Mouse (Mus musculus): ENCODE measurements around the gene Lgals3. TPM values are rescaled to one million over a fixed set of nuclear protein-coding genes. Genes with fewer than 3 reads are reported as not detected.
"Not testable (repeated sequence)": the region's sequence is repeated elsewhere in the genome, so short reads cannot be mapped to it uniquely, and the experiment has no call there.

Lgals3 gene
- 1.1 and 1.2 TPM in 2 replicates for polyA plus RNA-seq (2014; fragmentation: Nextera tagmentation; extraction: Ambion mirVana)

DNA sequence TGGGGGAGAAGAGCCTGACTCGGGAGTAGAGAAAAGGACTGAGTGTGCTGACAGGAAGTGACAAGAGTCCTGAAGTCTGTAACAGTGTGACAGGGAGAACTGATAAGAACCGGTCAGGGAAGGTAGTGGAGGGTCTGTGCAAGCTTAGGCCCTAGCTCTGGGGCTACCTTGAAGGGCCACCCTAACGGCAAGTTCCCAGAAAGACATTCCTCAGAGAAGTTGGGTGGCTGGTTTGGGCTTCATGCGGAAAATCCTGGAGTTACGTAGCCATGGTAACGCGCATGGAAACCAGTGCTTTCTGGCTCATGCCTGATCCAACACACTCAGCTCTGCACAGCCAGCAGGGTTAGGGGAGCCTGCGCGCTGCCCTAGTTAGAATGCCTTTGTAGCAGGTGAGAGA, at the start of gene Lgals3:
Gene Lgals3 (plus strand): TSS at position 291 of the 400 bp plus-strand sequence.
- Histone ChIP-seq H3K9me3 (ENCODE audit: control insufficient read depth, low read length) (no peaks in the 10 kb centered on the region), H3K9ac (ENCODE audit: low read length) (no peak within 1 kb of the TSS), H3K27ac (ENCODE audit: low read depth, low read length) (no peak within 1 kb of the TSS), H3K27me3 (ENCODE audit: control insufficient read depth, insufficient read depth, low read length) (no peaks in the 10 kb centered on the region; the same call in 1 of the 2 replicates), H3K36me3 (ENCODE audit: control insufficient read depth, insufficient read depth, low read length) (no peaks in the 10 kb centered on the region), H3K4me2 (ENCODE audit: low read depth) (no peak within 1 kb of the TSS), H3K4me3 (ENCODE audit: low read depth, low read length) (no peak within 1 kb of the TSS), H3K4me1 (ENCODE audit: control insufficient read depth, insufficient read depth, low read length) (peaks cover 5% of the 10 kb centered on the region; the same call in 1 of the 2 replicates)
- DNase-seq (ENCODE audit: low spot score) (peak; percentile 53), ATAC-seq (ENCODE audit: insufficient read depth, low FRiP score, low TSS enrichment) (no peak)
- WGBS = 61% methylated on average over 9 of the region's 9 CpGs

GRCm38 (mm10) chr14:47319362-47319761, 48.2 kb upstream of the Lgals3 start:
- DNase-seq (ENCODE audit: low spot score) (no peak), ATAC-seq (ENCODE audit: insufficient read depth, low FRiP score, low TSS enrichment) (no peak)
- 96% methylated on average over 5 of the region's 5 CpGs for WGBS
- H3K9ac ChIP-seq (ENCODE audit: low read length) = no peak overlapping the region
- no peaks in the 10 kb centered on the region for H3K9me3 ChIP-seq (ENCODE audit: control insufficient read depth, low read length)
- H3K4me3 ChIP-seq (ENCODE audit: low read depth, low read length) = no peak overlapping the region
- no peak overlapping the region for H3K4me2 ChIP-seq (ENCODE audit: low read depth)
- peaks cover 2% of the 10 kb centered on the region; the same call in 1 of the 2 replicates for H3K36me3 ChIP-seq (ENCODE audit: control insufficient read depth, insufficient read depth, low read length)
- no peaks in the 10 kb centered on the region for H3K27me3 ChIP-seq (ENCODE audit: control insufficient read depth, insufficient read depth, low read length)
- no peak overlapping the region for H3K27ac ChIP-seq (ENCODE audit: low read depth, low read length)
- no peaks in the 10 kb centered on the region for H3K4me1 ChIP-seq (ENCODE audit: control insufficient read depth, insufficient read depth, low read length)

- not testable (repeated sequence) for H3K27me3 ChIP-seq (ENCODE audit: control insufficient read depth, insufficient read depth, low read length); H3K27ac ChIP-seq (ENCODE audit: low read depth, low read length); DNase-seq (ENCODE audit: low spot score); ATAC-seq (ENCODE audit: insufficient read depth, low FRiP score, low TSS enrichment); H3K9me3 ChIP-seq (ENCODE audit: control insufficient read depth, low read length); H3K36me3 ChIP-seq (ENCODE audit: control insufficient read depth, insufficient read depth, low read length); H3K4me2 ChIP-seq (ENCODE audit: low read depth); H3K4me3 ChIP-seq (ENCODE audit: low read depth, low read length); H3K9ac ChIP-seq (ENCODE audit: low read length); H3K4me1 ChIP-seq (ENCODE audit: control insufficient read depth, insufficient read depth, low read length)
- 92% methylated on average over 6 of the region's 8 CpGs for WGBS
These were observed 46.0 kb upstream of the Lgals3 start for GRCm38 (mm10) chr14:47321581-47321980.

- Histone ChIP-seq H3K4me3 (ENCODE audit: low read depth, low read length) (no peak overlapping the region), H3K9me3 (ENCODE audit: control insufficient read depth, low read length) (no peaks in the 10 kb centered on the region), H3K9ac (ENCODE audit: low read length) (no peak overlapping the region), H3K27ac (ENCODE audit: low read depth, low read length) (no peak overlapping the region), H3K4me1 (ENCODE audit: control insufficient read depth, insufficient read depth, low read length) (no peaks in the 10 kb centered on the region), H3K27me3 (ENCODE audit: control insufficient read depth, insufficient read depth, low read length) (no peaks in the 10 kb centered on the region), H3K4me2 (ENCODE audit: low read depth) (no peak overlapping the region), H3K36me3 (ENCODE audit: control insufficient read depth, insufficient read depth, low read length) (0 out of 2 replicates have a peak, but pooled peaks cover 2% of the 10 kb centered on the region)
- no peak for DNase-seq (ENCODE audit: low spot score)
- 91% methylated on average over 9 of the region's 9 CpGs for WGBS
- no peak for ATAC-seq (ENCODE audit: insufficient read depth, low FRiP score, low TSS enrichment)
These were observed 41.4 kb upstream of the Lgals3 start for GRCm38 (mm10) chr14:47325965-47326761.

DNA sequence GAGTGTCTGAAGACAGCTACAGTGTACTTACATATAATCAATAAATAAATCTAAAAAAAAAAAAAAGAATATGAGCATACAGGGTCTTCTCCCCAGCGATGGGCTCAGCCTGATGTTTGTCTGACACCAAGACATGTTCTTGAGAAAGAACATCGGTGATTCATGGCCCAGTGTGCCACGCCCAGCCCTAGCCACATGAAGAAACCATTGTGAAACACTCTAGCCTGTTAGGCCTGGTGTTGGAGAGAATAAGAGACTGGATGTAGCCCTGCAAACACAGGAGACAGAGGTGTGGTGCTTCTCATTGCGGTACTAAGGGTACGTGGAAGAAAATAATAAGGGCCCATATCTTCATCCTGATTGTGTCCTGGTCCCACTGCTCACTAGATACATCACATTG, 40.2 kb upstream of the Lgals3 start:
- Histone ChIP-seq H3K4me2 (ENCODE audit: low read depth) (no peak overlapping the region), H3K9ac (ENCODE audit: low read length) (no peak overlapping the region), H3K4me1 (ENCODE audit: control insufficient read depth, insufficient read depth, low read length) (no peaks in the 10 kb centered on the region), H3K27me3 (ENCODE audit: control insufficient read depth, insufficient read depth, low read length) (no peaks in the 10 kb centered on the region), H3K4me3 (ENCODE audit: low read depth, low read length) (no peak overlapping the region), H3K27ac (ENCODE audit: low read depth, low read length) (no peak overlapping the region), H3K36me3 (ENCODE audit: control insufficient read depth, insufficient read depth, low read length) (0 out of 2 replicates have a peak, but pooled peaks cover 2% of the 10 kb centered on the region), H3K9me3 (ENCODE audit: control insufficient read depth, low read length) (no peaks in the 10 kb centered on the region)
- no peak for ATAC-seq (ENCODE audit: insufficient read depth, low FRiP score, low TSS enrichment)
- DNase-seq (ENCODE audit: low spot score) = no peak
- 94% methylated on average over 5 of the region's 5 CpGs for whole genome bisulfite sequencing

DNA sequence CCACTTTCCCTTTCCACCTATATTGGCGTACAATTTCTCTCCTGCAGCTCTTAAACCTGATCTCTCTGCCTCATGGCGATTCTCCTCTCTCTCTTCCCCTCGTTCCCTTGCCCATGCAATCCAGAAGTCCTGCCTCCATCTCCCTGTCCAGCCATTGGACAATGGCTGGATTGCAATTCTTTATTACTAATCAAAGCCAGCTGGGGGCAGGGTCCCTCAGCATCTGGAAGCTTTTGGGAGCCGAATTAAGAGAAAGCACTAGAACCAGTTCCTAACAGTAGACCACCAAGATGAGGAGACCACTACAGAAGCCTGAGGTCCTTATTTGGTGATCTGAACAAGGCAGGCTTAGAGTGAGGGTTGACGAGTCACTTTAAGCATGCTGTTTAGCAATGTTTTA, 35.6 kb upstream of the Lgals3 start:
- Histone ChIP-seq H3K4me3 (ENCODE audit: low read depth, low read length) (no peak overlapping the region), H3K27me3 (ENCODE audit: control insufficient read depth, insufficient read depth, low read length) (no peaks in the 10 kb centered on the region), H3K9me3 (ENCODE audit: control insufficient read depth, low read length) (no peaks in the 10 kb centered on the region), H3K36me3 (ENCODE audit: control insufficient read depth, insufficient read depth, low read length) (no peaks in the 10 kb centered on the region), H3K4me1 (ENCODE audit: control insufficient read depth, insufficient read depth, low read length) (no peaks in the 10 kb centered on the region), H3K4me2 (ENCODE audit: low read depth) (no peak overlapping the region), H3K27ac (ENCODE audit: low read depth, low read length) (no peak overlapping the region), H3K9ac (ENCODE audit: low read length) (no peak overlapping the region)
- WGBS = 66% methylated on average over 5 of the region's 5 CpGs
- ATAC-seq (ENCODE audit: insufficient read depth, low FRiP score, low TSS enrichment) (no peak), DNase-seq (ENCODE audit: low spot score) (no peak)

DNA sequence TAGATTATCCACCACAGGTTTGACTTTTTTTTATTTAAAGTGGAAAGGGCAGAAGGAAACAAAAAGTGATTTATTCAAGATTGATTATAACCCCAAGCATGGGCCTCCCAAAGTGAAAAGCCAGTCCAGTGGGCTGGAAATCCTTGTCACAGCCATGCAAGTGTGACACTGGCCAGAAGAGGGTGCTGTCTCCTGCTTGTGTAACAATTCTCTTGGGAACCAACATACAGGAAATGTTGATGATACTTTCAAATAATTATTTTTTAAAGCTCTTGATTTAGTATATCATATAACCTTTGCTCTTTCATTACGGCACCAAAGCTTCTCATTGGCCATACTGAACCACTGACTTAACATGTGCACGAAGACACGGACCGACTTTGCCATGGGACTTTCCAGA, 32.7 kb upstream of the Lgals3 start:
- ATAC-seq (ENCODE audit: insufficient read depth, low FRiP score, low TSS enrichment) = no peak
- WGBS = 77% methylated on average over 4 of the region's 4 CpGs
- H3K4me3 ChIP-seq (ENCODE audit: low read depth, low read length) = no peak overlapping the region

GRCm38 (mm10) chr14:47335300-47335699, 32.3 kb upstream of the Lgals3 start:
- Histone ChIP-seq H3K4me3 (ENCODE audit: low read depth, low read length) (no peak overlapping the region), H3K27me3 (ENCODE audit: control insufficient read depth, insufficient read depth, low read length) (no peaks in the 10 kb centered on the region), H3K9me3 (ENCODE audit: control insufficient read depth, low read length) (no peaks in the 10 kb centered on the region), H3K9ac (ENCODE audit: low read length) (no peak overlapping the region), H3K4me1 (ENCODE audit: control insufficient read depth, insufficient read depth, low read length) (no peaks in the 10 kb centered on the region), H3K4me2 (ENCODE audit: low read depth) (no peak overlapping the region), H3K36me3 (ENCODE audit: control insufficient read depth, insufficient read depth, low read length) (no peaks in the 10 kb centered on the region), H3K27ac (ENCODE audit: low read depth, low read length) (no peak overlapping the region)
- WGBS = 87% methylated on average over 3 of the region's 3 CpGs
- DNase-seq (ENCODE audit: low spot score) (no peak), ATAC-seq (ENCODE audit: insufficient read depth, low FRiP score, low TSS enrichment) (no peak)

More for the DNA sequence above, 32.7 kb upstream of the Lgals3 start:
- Histone ChIP-seq H3K9me3 (ENCODE audit: control insufficient read depth, low read length) (no peaks in the 10 kb centered on the region), H3K27ac (ENCODE audit: low read depth, low read length) (no peak overlapping the region), H3K4me2 (ENCODE audit: low read depth) (no peak overlapping the region), H3K4me1 (ENCODE audit: control insufficient read depth, insufficient read depth, low read length) (no peaks in the 10 kb centered on the region), H3K36me3 (ENCODE audit: control insufficient read depth, insufficient read depth, low read length) (no peaks in the 10 kb centered on the region), H3K27me3 (ENCODE audit: control insufficient read depth, insufficient read depth, low read length) (no peaks in the 10 kb centered on the region), H3K9ac (ENCODE audit: low read length) (no peak overlapping the region)
- peak; percentile 37 for DNase-seq (ENCODE audit: low spot score)

Data from neural tube, embryonic 11.5 days (tissue).